Mouse (Mus musculus) liver, embryonic 12.5 days (tissue): ENCODE data around the gene Macrod1. TPM values are rescaled to one million over a fixed set of nuclear protein-coding genes. Genes with fewer than 3 reads are reported as not detected.
A peak's percentile ranks its signal among the peaks of the same experiment; 100 is the strongest.

Experiments
- ATAC-seq: fragments of 200-750 bp; cut with Nextera tagmentation; 2 replicates; pipeline ENCODE4 v1.8.0; 2017; ENCODE audit warnings: moderate number of reproducible peaks, mild to moderate bottlenecking, moderate library complexity
- H3K27ac ChIP-seq: fragments of 300-500 bp; sonication (generic); 2 replicates; pipeline ENCODE4 v1.5.1; 2016; ENCODE audit warnings: mild to moderate bottlenecking
- H3K27me3 ChIP-seq: fragments of 300-500 bp; sonication (generic); replicated peaks from 2 replicates; pipeline ENCODE4 v1.6.1; 2016; ENCODE audit warnings: mild to moderate bottlenecking, moderate library complexity
- H3K36me3 ChIP-seq: fragments of 300-500 bp; sonication (generic); 2 replicates; pipeline ENCODE4 v1.6.1; 2016; ENCODE audit warnings: mild to moderate bottlenecking, moderate library complexity
- H3K4me1 ChIP-seq: fragments of 300-500 bp; sonication (generic); 2 replicates; pipeline ENCODE4 v1.6.1; 2016
- H3K4me2 ChIP-seq: fragments of 300-500 bp; sonication (generic); 2 replicates; pipeline ENCODE4 v1.6.1; 2016; ENCODE audit warnings: mild to moderate bottlenecking, moderate library complexity
- H3K4me3 ChIP-seq: fragments of 300-500 bp; sonication (generic); 2 replicates; pipeline ENCODE4 v1.5.1; 2016; ENCODE audit warnings: mild to moderate bottlenecking, moderate library complexity
- H3K9ac ChIP-seq: fragments of 300-500 bp; sonication (generic); 2 replicates; pipeline ENCODE4 v1.6.1; 2016; ENCODE audit warnings: mild to moderate bottlenecking, moderate library complexity
- H3K9me3 ChIP-seq: fragments of 300-500 bp; sonication (generic); replicated peaks from 2 replicates; pipeline ENCODE4 v1.6.1; 2016; ENCODE audit warnings: mild to moderate bottlenecking, moderate library complexity
- WGBS: fragments of 180-500 bp; shearing (Covaris S2); methylation state at CpG from one replicate; pipeline ENCODE4 v1.1.7; 2016; ENCODE audit not compliant: insufficient replicate concordance; 5-methylcytosine and 5-hydroxymethylcytosine counted together
- polyA plus RNA-seq: library from polyadenylated mRNA; unstranded; fragments of >200 nt; fragmentation: Nextera tagmentation; extraction: Ambion mirVana; gene quantifications from 2 replicates; pipeline ENCODE4 v1.2.1, GENCODE M21; 2016

Gene Macrod1
- polyA plus RNA-seq, 1 experiment from 2014 or later: 7.6 TPM

- H3K4me3 ChIP-seq: no peak overlapping the region
- H3K27me3 ChIP-seq: peaks cover 89% of the 10 kb centered on the region
- H3K36me3 ChIP-seq: no peaks in the 10 kb centered on the region
- no peak overlapping the region for H3K27ac ChIP-seq
- H3K9ac ChIP-seq: no peak overlapping the region
- no peaks in the 10 kb centered on the region for H3K4me1 ChIP-seq
- no peaks in the 10 kb centered on the region for H3K9me3 ChIP-seq
- H3K4me2 ChIP-seq: no peak overlapping the region
- 51% methylated on average over 10 of the region's 10 CpGs for WGBS
- ATAC-seq: no peak
Observed at GRCm38 (mm10) chr19:7090369-7091064, 33.9 kb downstream of the Macrod1 start.

GRCm38 (mm10) chr19:7091448-7092050 lies 34.9 kb downstream of the Macrod1 start:
- H3K36me3 ChIP-seq: no peaks in the 10 kb centered on the region
- ATAC-seq: 0 out of 2 replicates have a peak, but pooled peaks have one; percentile 36
- no peaks in the 10 kb centered on the region for H3K9me3 ChIP-seq
- H3K27ac ChIP-seq: no peak overlapping the region
- H3K4me1 ChIP-seq: no peaks in the 10 kb centered on the region
- H3K4me3 ChIP-seq: no peak overlapping the region
- no peak overlapping the region for H3K4me2 ChIP-seq
- 67% methylated on average over 10 of the region's 10 CpGs for WGBS
- peaks cover 89% of the 10 kb centered on the region for H3K27me3 ChIP-seq
- H3K9ac ChIP-seq: no peak overlapping the region

GRCm38 (mm10) chr19:7092756-7093155 lies 36.1 kb downstream of the Macrod1 start:
- Histone ChIP-seq H3K27ac (no peak overlapping the region), H3K9me3 (no peaks in the 10 kb centered on the region), H3K27me3 (peaks cover 89% of the 10 kb centered on the region), H3K4me3 (no peak overlapping the region), H3K9ac (no peak overlapping the region), H3K4me2 (no peak overlapping the region), H3K36me3 (no peaks in the 10 kb centered on the region), H3K4me1 (no peaks in the 10 kb centered on the region)
- no peak for ATAC-seq
- 78% methylated on average over 5 of the region's 5 CpGs for WGBS

- Histone ChIP-seq H3K27ac (no peak overlapping the region), H3K4me2 (no peak overlapping the region), H3K4me3 (no peak overlapping the region), H3K9ac (no peak overlapping the region), H3K9me3 (no peaks in the 10 kb centered on the region), H3K36me3 (no peaks in the 10 kb centered on the region), H3K4me1 (peaks cover 21% of the 10 kb centered on the region), H3K27me3 (peaks cover 72% of the 10 kb centered on the region)
- WGBS: 68% methylated on average over 3 of the region's 3 CpGs
- ATAC-seq: no peak
Observed at GRCm38 (mm10) chr19:7099620-7100155, 43.1 kb downstream of the Macrod1 start.

- Histone ChIP-seq H3K4me3 (no peak overlapping the region), H3K27ac (no peak overlapping the region), H3K36me3 (no peaks in the 10 kb centered on the region), H3K9me3 (no peaks in the 10 kb centered on the region), H3K27me3 (peaks cover 56% of the 10 kb centered on the region), H3K4me2 (no peak overlapping the region), H3K9ac (no peak overlapping the region), H3K4me1 (peaks cover 21% of the 10 kb centered on the region)
- ATAC-seq: no peak
- 82% methylated on average over 10 of the region's 10 CpGs for WGBS
Observed at GRCm38 (mm10) chr19:7102039-7102438, 45.4 kb downstream of the Macrod1 start.

GRCm38 (mm10) chr19:7103349-7103992 lies 46.9 kb downstream of the Macrod1 start:
- no peak overlapping the region for H3K4me3 ChIP-seq
- H3K27ac ChIP-seq: no peak overlapping the region
- H3K9ac ChIP-seq: 0 out of 2 replicates have a peak overlapping the region, but pooled peaks have one; percentile 9
- no peaks in the 10 kb centered on the region for H3K9me3 ChIP-seq
- peak overlapping the region; percentile 13; the same call in 1 of the 2 replicates for H3K4me2 ChIP-seq
- 60% methylated on average over 4 of the region's 4 CpGs for WGBS
- H3K4me1 ChIP-seq: peaks cover 21% of the 10 kb centered on the region
- ATAC-seq: no peak
- H3K27me3 ChIP-seq: peaks cover 42% of the 10 kb centered on the region
- H3K36me3 ChIP-seq: no peaks in the 10 kb centered on the region

GRCm38 (mm10) chr19:7103993-7104401 lies 47.4 kb downstream of the Macrod1 start:
- Histone ChIP-seq H3K9ac (0 out of 2 replicates have a peak overlapping the region, but pooled peaks have one; percentile 9), H3K9me3 (no peaks in the 10 kb centered on the region), H3K4me1 (peaks cover 21% of the 10 kb centered on the region), H3K27ac (no peak overlapping the region), H3K4me3 (no peak overlapping the region), H3K36me3 (no peaks in the 10 kb centered on the region), H3K4me2 (peak overlapping the region; percentile 13; the same call in 1 of the 2 replicates), H3K27me3 (peaks cover 39% of the 10 kb centered on the region)
- WGBS: 37% methylated on average over 19 of the region's 19 CpGs
- ATAC-seq: no peak

GRCm38 (mm10) chr19:7105544-7105943 lies 48.9 kb downstream of the Macrod1 start, which contains the start of gene Flrt1:
Flrt1 (minus strand) TSS chr19:7105729.
- H3K4me1 ChIP-seq: peaks cover 32% of the 10 kb centered on the region
- H3K36me3 ChIP-seq: no peaks in the 10 kb centered on the region
- no peak within 1 kb of the TSS for H3K4me3 ChIP-seq
- H3K9ac ChIP-seq: no peak within 1 kb of the TSS
- 72% methylated on average over 9 of the region's 9 CpGs for WGBS
- H3K27me3 ChIP-seq: peaks cover 41% of the 10 kb centered on the region
- no peak within 1 kb of the TSS for H3K4me2 ChIP-seq
- H3K9me3 ChIP-seq: no peaks in the 10 kb centered on the region
- no peak within 1 kb of the TSS for H3K27ac ChIP-seq
- no peak for ATAC-seq

GRCm38 (mm10) chr19:7106566-7106965 lies 50.0 kb downstream of the Macrod1 start:
- WGBS: 62% methylated on average over 2 of the region's 2 CpGs
- no peak overlapping the region for H3K27ac ChIP-seq
- H3K36me3 ChIP-seq: no peaks in the 10 kb centered on the region
- ATAC-seq: no peak
- no peaks in the 10 kb centered on the region for H3K9me3 ChIP-seq
- no peak overlapping the region for H3K4me3 ChIP-seq
- peaks cover 34% of the 10 kb centered on the region for H3K4me1 ChIP-seq
- H3K9ac ChIP-seq: no peak overlapping the region
- H3K27me3 ChIP-seq: peaks cover 34% of the 10 kb centered on the region
- H3K4me2 ChIP-seq: no peak overlapping the region

GRCm38 (mm10) chr19:7107174-7107573 lies 50.6 kb downstream of the Macrod1 start:
- Histone ChIP-seq H3K27me3 (peaks cover 29% of the 10 kb centered on the region), H3K4me2 (no peak overlapping the region), H3K9me3 (no peaks in the 10 kb centered on the region), H3K4me3 (no peak overlapping the region), H3K9ac (no peak overlapping the region), H3K4me1 (peaks cover 34% of the 10 kb centered on the region), H3K27ac (no peak overlapping the region), H3K36me3 (no peaks in the 10 kb centered on the region)
- WGBS: 69% methylated on average over 4 of the region's 4 CpGs
- no peak for ATAC-seq

- Histone ChIP-seq H3K9ac (no peak overlapping the region), H3K4me1 (peaks cover 28% of the 10 kb centered on the region)
- WGBS: 46% methylated on average over 6 of the region's 6 CpGs
Observed at GRCm38 (mm10) chr19:7108114-7108905, 51.7 kb downstream of the Macrod1 start.

More at GRCm38 (mm10) chr19:7108114-7108905, 51.7 kb downstream of the Macrod1 start:
- no peak overlapping the region for H3K27ac ChIP-seq
- H3K9me3 ChIP-seq: no peaks in the 10 kb centered on the region
- H3K4me2 ChIP-seq: no peak overlapping the region
- H3K36me3 ChIP-seq: no peaks in the 10 kb centered on the region
- no peak overlapping the region for H3K4me3 ChIP-seq
- peaks cover 20% of the 10 kb centered on the region for H3K27me3 ChIP-seq
- ATAC-seq: no peak
